Mouse (Mus musculus) ES-Bruce4 (cell line): ENCODE results near the gene Prdm16.

Source experiments
- CTCF ChIP-seq: IDR thresholded peaks from one replicate; pipeline ENCODE4 v1.8.1; 2011; ENCODE audit warnings: low read depth, low read length
- EP300 ChIP-seq: IDR thresholded peaks from 2 replicates; pipeline ENCODE4 v1.6.1; 2011; ENCODE audit warnings: low read depth, low read length; ENCODE audit not compliant: insufficient read depth
- POLR2A ChIP-seq: IDR thresholded peaks from one replicate; pipeline ENCODE4 v1.8.1; 2011; ENCODE audit warnings: low read length; ENCODE audit not compliant: insufficient read depth

DNA sequence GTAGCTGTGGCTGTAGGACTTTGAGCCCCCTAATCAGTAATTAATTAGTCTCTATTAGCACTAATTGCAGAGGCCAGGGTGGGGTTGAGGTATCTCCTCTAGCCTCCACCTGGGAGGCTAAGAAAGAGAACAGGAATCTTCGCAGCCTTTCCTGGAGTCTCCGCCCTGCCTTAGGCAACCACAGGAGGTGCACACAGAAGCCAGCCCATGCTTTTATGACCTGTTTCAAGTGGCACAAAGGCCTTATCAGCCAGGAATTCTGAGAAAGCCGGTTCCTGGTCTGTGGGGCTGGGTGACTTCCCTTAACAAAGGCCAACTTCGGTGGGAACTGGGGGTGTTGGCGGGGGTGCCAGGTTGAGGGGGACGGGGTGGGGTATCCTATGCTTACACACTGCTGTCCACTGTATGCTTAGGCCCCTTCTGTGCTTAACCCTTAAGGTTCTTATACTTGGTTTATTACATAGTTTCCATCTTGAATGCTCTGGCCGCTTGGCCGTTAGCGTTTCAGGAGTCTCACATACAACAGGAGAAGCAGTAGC is 276.8 kb downstream of the Prdm16 start:
- TF ChIP-seq POLR2A: no peak
- no peak for TF ChIP-seq CTCF
- TF ChIP-seq EP300: no peak
